Mouse (Mus musculus) gastrocnemius, postnatal 14 days (tissue): ENCODE results near the gene Ppp4r2. TPM values are rescaled to one million over a fixed set of nuclear protein-coding genes. Genes with fewer than 3 reads are reported as not detected.

Experiments
- DNase-seq: peaks from one replicate; pipeline ENCODE4 v3.0.0; 2021; ENCODE audit warnings: mixed read lengths
- intact Hi-C: fragments of 180-260 bp; cut with DNase I; formaldehyde crosslinking; loops from one replicate; pipeline ENCODE4 v1.15.1; 2025; ENCODE audit warnings: low total_unique reads
- total RNA-seq, 2 experiments: library from RNA; stranded (reverse); gene quantifications; 2 replicates each; pipeline ENCODE4 v1.2.3; 2021

Gene Ppp4r2
- total RNA-seq, 2 experiments from 2014 or later: 49.5 to 52.7 TPM

DNA sequence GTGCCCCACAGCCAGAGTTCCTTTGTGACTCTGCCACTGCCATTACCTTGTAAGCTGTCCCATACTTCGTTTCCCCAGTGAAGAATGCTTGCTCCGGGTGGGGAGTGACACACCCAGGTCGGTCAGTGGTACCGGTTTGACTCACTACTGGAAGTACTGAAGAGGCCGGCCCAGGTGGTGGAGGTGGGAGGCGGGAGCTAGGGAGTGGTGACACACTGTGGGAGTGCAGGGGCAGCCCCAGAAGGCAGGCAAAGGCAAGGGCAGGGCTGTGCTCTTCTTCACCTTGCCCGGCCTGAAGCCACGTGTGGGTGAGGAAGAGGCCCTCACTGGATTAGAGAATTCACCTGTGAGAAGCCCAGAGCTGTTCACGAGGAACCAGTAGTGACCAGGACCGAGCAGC is 46.2 kb downstream of the Ppp4r2 start:
- DNase-seq: no peak
- intact Hi-C loops: loop anchor here (2.0 to 10.0 kb wide), 4 partner anchors 203 to 383 kb away; no protein-coding TSS in a partner anchor

DNA sequence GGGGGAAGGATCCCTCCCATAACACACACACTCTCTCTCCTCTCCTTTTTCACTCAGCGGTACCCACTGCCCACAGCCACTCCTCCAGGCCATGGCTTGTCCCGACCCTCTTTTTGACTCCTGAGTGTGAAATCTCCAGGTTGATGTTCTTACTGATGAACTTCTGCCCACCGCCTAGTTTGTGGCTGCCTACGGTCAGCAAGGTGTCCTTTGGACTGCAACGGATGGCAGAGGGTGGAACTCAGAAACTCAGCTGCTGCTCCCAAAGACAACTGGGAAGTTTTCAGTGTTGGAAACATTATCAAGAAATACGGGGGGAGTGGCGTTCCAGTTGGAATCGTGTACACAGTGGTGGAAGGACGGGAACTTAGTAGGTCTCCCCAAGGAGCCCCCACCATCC is 48.2 kb downstream of the Ppp4r2 start:
- no peak for DNase-seq
- intact Hi-C loops: loop anchor here (5.0 kb wide), 2 partner anchors 316 to 381 kb away; no protein-coding TSS in a partner anchor

DNA sequence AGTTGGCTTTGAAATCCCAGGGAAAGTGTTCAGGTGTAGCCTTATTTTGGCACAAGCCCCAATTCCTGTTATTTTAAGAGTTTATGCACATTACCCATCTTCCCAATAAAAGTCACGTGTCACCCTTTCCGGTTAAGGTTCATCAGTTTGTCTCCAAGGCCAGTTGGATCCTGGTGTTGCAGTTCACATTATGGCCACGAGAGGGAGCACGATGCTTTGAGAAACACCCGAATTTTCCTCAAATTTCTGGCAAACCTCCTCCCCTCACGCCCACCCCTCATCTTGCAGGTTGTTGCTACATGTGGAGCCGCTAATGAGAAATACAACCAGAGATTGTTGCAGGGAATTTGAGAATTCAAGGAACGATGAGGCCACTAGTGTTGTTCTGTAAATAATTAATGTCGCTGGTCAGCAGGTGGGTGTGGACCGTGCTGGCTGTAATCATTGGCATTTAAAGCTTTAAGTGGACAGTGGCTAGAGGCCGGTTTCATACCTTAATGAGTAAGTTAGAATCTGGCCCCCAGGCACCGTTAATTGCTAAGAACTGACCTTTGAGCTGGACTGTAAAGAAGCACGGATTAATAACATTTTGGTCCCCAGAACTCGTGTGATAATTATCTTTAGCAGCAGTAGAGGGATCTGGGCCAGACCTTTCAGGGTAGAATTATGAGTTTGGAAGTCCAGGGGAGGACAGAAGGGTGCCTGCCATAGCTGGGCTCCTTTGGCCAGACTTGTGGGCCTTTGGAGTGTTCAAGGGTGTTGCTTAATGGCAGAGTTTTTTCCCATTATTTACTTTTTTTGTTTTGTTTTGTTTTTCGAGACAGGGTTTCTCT is 49.2 kb downstream of the Ppp4r2 start:
- intact Hi-C loops: loop anchor here (5.0 kb wide), 2 partner anchors 315 to 380 kb away; no protein-coding TSS in a partner anchor
- peak; percentile 54 for DNase-seq

DNA sequence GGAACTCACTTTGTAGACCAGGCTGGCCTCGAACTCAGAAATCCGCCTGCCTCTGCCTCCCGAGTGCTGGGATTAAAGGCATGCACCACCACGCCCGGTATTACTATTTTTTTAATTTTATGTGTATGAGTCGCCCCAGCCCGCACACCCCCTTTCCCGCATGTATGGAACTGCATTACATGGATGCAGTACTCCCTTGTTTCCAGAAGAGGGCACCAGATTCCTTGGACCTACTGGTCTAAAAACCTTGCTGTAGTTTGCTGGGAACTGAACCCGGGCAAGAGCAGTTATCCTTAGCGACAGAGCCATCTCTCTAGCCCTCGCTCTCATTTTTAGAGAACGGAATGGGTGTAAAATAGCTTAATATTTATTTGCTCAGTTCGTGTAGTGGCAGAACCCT is 49.8 kb downstream of the Ppp4r2 start:
- no peak for DNase-seq
- intact Hi-C loops: loop anchor here (5.0 kb wide), 2 partner anchors 314 to 379 kb away; no protein-coding TSS in a partner anchor

DNA sequence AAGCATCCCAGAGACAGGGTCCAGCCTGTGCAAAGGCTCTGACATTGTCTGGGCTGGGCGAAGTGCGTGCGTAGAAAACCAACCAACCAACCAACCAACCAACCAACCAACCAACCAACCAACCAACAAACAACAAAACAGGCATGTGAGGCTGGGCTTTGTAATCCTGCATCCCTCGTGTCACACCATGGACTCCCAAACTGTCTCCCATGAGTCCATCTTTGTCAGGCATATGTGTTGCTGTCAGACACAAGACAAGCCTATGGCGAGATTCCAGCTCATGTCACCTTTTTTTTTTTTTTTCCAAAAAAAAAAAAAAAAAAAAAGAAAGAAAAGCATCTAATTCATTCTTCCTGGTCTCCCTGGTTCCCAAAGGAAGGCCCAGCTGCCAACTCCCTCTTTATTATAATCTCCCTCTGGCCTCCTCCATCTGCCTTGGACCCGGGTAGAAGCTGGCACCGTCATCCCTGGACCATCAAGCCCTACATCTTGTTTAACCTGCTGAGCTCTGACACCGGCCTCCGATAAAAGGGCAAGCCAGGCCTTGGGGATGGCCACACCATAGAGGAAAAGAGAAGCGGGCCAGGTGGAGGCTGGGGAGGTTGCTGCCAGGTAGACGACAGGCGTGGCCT is 51.3 kb downstream of the Ppp4r2 start:
- no peak for DNase-seq
- intact Hi-C loops: loop anchor here (5.0 kb wide), 2 partner anchors 313 to 378 kb away; no protein-coding TSS in a partner anchor

DNA sequence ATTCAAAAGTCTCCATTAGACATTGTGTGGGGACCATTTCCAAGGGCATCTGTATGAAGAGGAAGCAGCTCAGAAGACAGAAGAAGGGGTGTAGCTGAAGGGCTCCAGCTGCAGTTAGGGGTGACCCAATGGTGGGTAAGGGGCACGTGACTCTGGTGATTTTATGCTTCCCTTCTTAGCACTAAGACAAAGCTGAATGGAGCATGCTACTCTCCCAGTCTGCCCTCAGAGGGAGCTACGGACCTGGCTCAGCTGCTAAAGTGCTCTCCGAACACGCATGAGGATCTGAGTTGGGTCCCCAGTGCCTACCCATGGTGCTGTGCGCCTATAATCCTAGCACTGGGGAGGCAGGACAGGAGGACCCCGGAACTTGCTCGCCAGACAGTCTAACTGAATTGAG is 52.0 kb downstream of the Ppp4r2 start:
- intact Hi-C loops: no loop called here

DNA sequence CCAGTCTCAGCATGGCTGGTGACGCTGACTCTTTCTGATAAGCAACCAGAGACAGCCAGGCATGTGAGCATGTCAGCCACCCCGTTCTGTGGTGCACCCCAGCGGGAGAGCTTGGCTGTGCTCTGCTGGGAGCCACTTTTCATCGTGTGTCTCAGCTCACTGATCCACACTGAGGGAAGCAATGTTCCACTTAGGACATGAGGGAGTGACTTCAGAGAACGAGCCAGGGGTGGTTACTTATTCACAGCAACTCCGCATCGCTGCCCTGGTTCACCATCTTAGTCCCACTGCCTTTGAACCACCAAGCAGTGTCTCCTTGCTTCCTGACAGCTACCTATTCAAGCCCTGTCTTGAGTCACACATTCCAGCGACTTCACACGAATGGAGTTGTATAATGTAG is 53.6 kb downstream of the Ppp4r2 start:
- DNase-seq: no peak
- intact Hi-C loops: no loop called here

More for the DNA sequence above, 52.0 kb downstream of the Ppp4r2 start:
- DNase-seq: no peak

DNA sequence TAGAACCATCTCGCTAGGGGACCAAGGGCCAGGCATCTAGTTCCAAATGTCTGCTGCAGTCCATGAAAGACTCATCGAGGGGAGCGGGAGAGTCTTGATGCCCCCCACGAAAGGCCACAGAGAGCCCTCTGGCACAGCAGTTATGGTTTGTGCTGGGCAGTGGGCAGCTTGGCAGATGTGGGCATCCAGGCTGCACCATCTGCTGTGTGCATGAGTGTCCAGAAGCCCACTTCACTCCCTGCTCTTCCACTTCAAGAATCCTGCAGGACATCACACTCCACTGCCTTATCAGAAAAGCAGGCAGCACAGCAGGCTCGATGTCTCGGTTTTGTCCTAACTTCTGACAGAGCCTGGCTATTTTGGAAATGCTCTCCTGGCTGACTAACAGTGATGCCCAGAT is 55.9 kb downstream of the Ppp4r2 start:
- DNase-seq: no peak
- intact Hi-C loops: no loop called here

DNA sequence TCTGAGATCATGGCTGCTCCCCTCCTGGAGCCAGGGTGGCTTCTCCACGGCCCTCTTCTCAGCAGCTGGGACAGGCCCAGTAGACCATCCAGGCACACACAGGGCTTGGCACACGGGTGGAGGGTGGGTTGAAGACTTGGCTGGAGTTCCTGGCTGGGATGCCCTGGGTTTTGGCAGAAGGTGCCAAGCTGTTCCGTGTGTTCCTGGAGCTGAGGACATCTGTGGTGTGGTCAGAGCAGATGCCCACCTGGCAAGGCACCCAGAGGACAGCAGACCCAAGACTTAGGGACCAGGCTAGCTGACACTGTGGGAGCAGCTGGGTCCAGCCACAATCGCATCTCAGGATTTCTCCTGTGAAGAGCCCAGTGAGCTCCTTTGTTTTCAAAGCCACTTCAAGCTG is 59.1 kb downstream of the Ppp4r2 start:
- intact Hi-C loops: no loop called here
- peak; percentile 43 for DNase-seq

DNA sequence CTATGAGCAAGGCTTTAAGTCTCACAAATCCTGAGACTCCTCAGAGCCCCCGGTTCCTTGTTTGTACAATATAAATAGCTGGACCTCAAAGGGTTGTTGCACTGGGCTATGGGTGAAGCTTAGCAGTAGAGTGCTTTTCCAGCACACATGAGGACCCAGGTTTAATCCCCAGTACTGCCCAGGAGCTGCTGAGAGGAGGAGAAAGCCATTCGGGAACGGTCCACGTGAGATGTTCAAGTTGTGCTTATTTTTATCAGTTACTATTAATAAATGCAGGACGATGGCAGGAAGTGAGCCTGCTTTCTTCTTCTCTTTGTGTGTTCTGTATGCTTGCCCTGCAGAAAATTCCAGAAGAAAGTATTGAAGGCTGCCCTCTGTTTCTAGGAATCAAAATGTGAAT is 59.7 kb downstream of the Ppp4r2 start:
- intact Hi-C loops: no loop called here
- DNase-seq: no peak

DNA sequence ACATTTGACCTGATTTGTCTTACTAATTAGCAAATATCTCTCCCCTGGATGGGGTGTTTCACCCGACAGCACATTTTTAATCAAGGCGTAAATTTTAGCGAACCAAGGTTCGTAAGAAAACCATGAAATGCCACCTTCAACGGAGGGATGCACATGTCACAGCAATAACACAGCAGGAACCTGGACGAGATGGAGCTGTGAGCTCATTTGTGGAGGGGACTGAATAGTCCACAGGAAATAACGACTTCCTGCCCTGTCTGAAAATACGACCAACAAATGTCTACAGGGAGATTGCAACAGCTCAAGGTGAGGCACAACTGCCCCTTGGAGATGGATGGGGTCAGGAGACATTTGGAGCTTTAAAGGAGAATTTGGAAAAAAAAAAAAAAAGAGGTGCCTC is 61.8 kb downstream of the Ppp4r2 start:
- intact Hi-C loops: no loop called here
- DNase-seq: no peak

DNA sequence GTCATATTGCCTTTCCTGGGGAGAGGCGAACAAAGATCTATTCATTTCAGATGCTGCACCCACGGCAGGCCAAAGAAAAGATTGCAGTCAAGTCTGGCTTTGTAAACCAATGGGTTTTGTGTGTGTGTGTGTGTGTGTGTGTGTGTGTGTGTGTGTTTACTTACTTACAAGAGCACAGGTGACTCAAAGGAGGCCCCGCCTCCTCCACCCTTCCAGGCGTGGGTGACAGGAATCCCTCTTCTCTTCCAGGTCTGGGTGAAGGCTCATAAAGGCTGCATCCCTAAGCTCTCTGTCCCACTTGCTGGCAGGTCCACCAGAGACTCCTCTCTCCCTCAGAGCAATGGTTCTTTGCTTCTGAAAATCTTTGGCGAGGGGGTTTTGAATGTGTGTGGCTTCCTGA is 63.5 kb downstream of the Ppp4r2 start:
- DNase-seq: no peak
- intact Hi-C loops: no loop called here

DNA sequence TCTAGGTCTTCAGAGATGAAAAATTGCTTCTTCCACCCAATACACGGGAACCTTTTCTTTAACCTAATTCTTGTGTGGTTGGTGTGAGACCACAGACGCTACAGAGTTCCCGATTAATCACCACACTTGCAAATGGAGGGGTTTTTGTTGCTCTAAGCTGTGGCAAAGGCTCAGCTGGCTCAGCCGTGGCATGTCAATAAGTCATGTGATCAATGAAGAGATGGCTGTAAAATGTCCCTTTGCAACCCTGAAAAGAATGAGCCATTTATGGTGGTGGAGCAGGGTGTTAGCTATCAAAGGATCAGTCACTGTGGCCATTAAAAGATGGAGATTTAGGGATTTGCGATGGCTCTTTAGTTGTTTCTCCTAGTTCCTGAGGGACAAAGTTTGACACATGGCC is 71.0 kb downstream of the Ppp4r2 start:
- no peak for DNase-seq
- intact Hi-C loops: no loop called here

DNA sequence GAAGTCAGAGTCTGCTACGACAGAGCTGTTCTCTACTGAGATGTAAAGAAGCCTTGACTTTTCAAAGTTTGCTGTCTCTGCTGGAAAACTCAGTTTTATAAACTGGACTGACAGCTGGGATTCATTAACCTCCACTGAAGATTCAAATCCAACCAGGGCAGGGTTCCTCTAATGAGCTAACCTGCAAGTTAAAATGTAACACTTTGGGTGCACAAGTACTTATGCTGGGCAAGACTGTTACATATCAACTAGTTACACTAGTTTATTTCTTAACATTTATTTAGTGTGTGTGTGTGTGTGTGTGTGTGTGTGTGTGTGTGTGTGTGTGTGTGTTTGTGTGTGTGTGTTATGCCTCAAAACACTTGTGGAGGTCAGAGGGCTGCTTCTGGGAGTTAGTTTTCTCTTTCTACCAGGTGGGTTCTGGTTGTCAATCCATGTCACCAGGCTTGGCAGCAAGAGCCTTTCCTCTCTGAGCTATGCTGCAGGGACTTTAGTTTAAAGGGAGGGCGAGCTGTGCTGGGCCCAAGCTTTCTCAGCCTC is 76.8 kb downstream of the Ppp4r2 start:
- intact Hi-C loops: no loop called here
- no peak for DNase-seq

Other genes starting within 250 kb of the Ppp4r2 start
- gene Shq1, start 162.5 kb upstream of the Ppp4r2 start, total RNA-seq: 1 to 10 TPM; 1.4 to 2.1 TPM
- gene Gxylt2, start 128.9 kb upstream of the Ppp4r2 start, total RNA-seq: 1 to 10 TPM; 1.6 to 3.3 TPM